Mouse (Mus musculus): Measurements from ENCODE around the gene Micu1. TPM values are rescaled to one million over a fixed set of nuclear protein-coding genes. Genes with fewer than 3 reads are reported as not detected.
A peak's percentile ranks its signal among the peaks of the same experiment; 100 is the strongest.

The Micu1 gene
- polyA plus RNA-seq, 1 experiment, result 57.5 TPM

GRCm38 (mm10) chr10:59800826-59801501 is 98.7 kb downstream of the Micu1 start:
- Histone ChIP-seq H3K4me1 (replicated peaks; ENCODE audit: control insufficient read depth, insufficient read depth, low read length) (peaks cover 7% of the 10 kb centered on the region; the same call in 1 of the 2 replicates), H3K4me3 (ENCODE audit: control insufficient read depth, insufficient read depth, low read length) (no peak overlapping the region), H3K27me3 (ENCODE audit: control insufficient read depth, insufficient read depth, low read length) (no peaks in the 10 kb centered on the region), H3K36me3 (ENCODE audit: control insufficient read depth, insufficient read depth, low read length) (no peaks in the 10 kb centered on the region; the same call in 1 of the 2 replicates), H3K27ac (ENCODE audit: control insufficient read depth, insufficient read depth, low read length) (no peak overlapping the region)
- no peak for DNase-seq
- 89% methylated on average over 12 of the region's 12 CpGs for WGBS
- TF ChIP-seq POLR2A (IDR thresholded peaks at IDR 0.05; ENCODE audit: control insufficient read depth, extremely low read depth, insufficient read depth, low read length, poor library complexity), result no peak
- TF ChIP-seq CTCF (IDR thresholded peaks at IDR 0.05; ENCODE audit: borderline replicate concordance, control insufficient read depth, extremely low read depth, insufficient read depth, low read length, poor library complexity), result no peak

GRCm38 (mm10) chr10:59808677-59809076 is 106.4 kb downstream of the Micu1 start:
- no peaks in the 10 kb centered on the region for H3K27me3 ChIP-seq (ENCODE audit: control insufficient read depth, insufficient read depth, low read length)
- 95% methylated on average over 4 of the region's 4 CpGs for WGBS
- no peak overlapping the region for H3K27ac ChIP-seq (ENCODE audit: control insufficient read depth, insufficient read depth, low read length)
- no peaks in the 10 kb centered on the region; the same call in 1 of the 2 replicates for H3K36me3 ChIP-seq (ENCODE audit: control insufficient read depth, insufficient read depth, low read length)
- DNase-seq, result no peak
- H3K4me3 ChIP-seq (ENCODE audit: control insufficient read depth, insufficient read depth, low read length), result no peak overlapping the region
- no peaks in the 10 kb centered on the region for H3K4me1 ChIP-seq (replicated peaks; ENCODE audit: control insufficient read depth, insufficient read depth, low read length)
- TF ChIP-seq CTCF (IDR thresholded peaks at IDR 0.05; ENCODE audit: borderline replicate concordance, control insufficient read depth, extremely low read depth, insufficient read depth, low read length, poor library complexity) (no peak), POLR2A (IDR thresholded peaks at IDR 0.05; ENCODE audit: control insufficient read depth, extremely low read depth, insufficient read depth, low read length, poor library complexity) (no peak)

- Histone ChIP-seq H3K36me3 (ENCODE audit: control insufficient read depth, insufficient read depth, low read length) (no peaks in the 10 kb centered on the region), H3K4me3 (ENCODE audit: control insufficient read depth, insufficient read depth, low read length) (no peak overlapping the region), H3K27ac (ENCODE audit: control insufficient read depth, insufficient read depth, low read length) (no peak overlapping the region), H3K4me1 (replicated peaks; ENCODE audit: control insufficient read depth, insufficient read depth, low read length) (no peaks in the 10 kb centered on the region), H3K27me3 (ENCODE audit: control insufficient read depth, insufficient read depth, low read length) (no peaks in the 10 kb centered on the region)
- DNase-seq, result no peak
- WGBS, result 92% methylated on average over 4 of the region's 4 CpGs
- TF ChIP-seq CTCF (IDR thresholded peaks at IDR 0.05; ENCODE audit: borderline replicate concordance, control insufficient read depth, extremely low read depth, insufficient read depth, low read length, poor library complexity) (no peak), POLR2A (IDR thresholded peaks at IDR 0.05; ENCODE audit: control insufficient read depth, extremely low read depth, insufficient read depth, low read length, poor library complexity) (no peak)
These were observed 107.8 kb downstream of the Micu1 start for GRCm38 (mm10) chr10:59809991-59810574.

GRCm38 (mm10) chr10:59812939-59813338 is 110.7 kb downstream of the Micu1 start:
- Histone ChIP-seq H3K36me3 (ENCODE audit: control insufficient read depth, insufficient read depth, low read length) (no peaks in the 10 kb centered on the region), H3K4me1 (replicated peaks; ENCODE audit: control insufficient read depth, insufficient read depth, low read length) (no peaks in the 10 kb centered on the region), H3K4me3 (ENCODE audit: control insufficient read depth, insufficient read depth, low read length) (no peak overlapping the region), H3K27ac (ENCODE audit: control insufficient read depth, insufficient read depth, low read length) (no peak overlapping the region), H3K27me3 (ENCODE audit: control insufficient read depth, insufficient read depth, low read length) (no peaks in the 10 kb centered on the region)
- WGBS, result 74% methylated on average over 13 of the region's 13 CpGs
- no peak for DNase-seq
- no peak for TF ChIP-seq POLR2A (IDR thresholded peaks at IDR 0.05; ENCODE audit: control insufficient read depth, extremely low read depth, insufficient read depth, low read length, poor library complexity)
- TF ChIP-seq CTCF (IDR thresholded peaks at IDR 0.05; ENCODE audit: borderline replicate concordance, control insufficient read depth, extremely low read depth, insufficient read depth, low read length, poor library complexity), result no peak

GRCm38 (mm10) chr10:59813759-59814158 is 111.5 kb downstream of the Micu1 start:
- 98% methylated on average over 9 of the region's 9 CpGs for WGBS
- no peak overlapping the region for H3K27ac ChIP-seq (ENCODE audit: control insufficient read depth, insufficient read depth, low read length)
- no peaks in the 10 kb centered on the region for H3K27me3 ChIP-seq (ENCODE audit: control insufficient read depth, insufficient read depth, low read length)
- H3K4me3 ChIP-seq (ENCODE audit: control insufficient read depth, insufficient read depth, low read length), result no peak overlapping the region
- no peak for TF ChIP-seq POLR2A (IDR thresholded peaks at IDR 0.05; ENCODE audit: control insufficient read depth, extremely low read depth, insufficient read depth, low read length, poor library complexity)
- no peak for TF ChIP-seq CTCF (IDR thresholded peaks at IDR 0.05; ENCODE audit: borderline replicate concordance, control insufficient read depth, extremely low read depth, insufficient read depth, low read length, poor library complexity)
- no peaks in the 10 kb centered on the region for H3K4me1 ChIP-seq (replicated peaks; ENCODE audit: control insufficient read depth, insufficient read depth, low read length)
- DNase-seq, result no peak
- H3K36me3 ChIP-seq (ENCODE audit: control insufficient read depth, insufficient read depth, low read length), result no peaks in the 10 kb centered on the region

GRCm38 (mm10) chr10:59814505-59815155 is 112.4 kb downstream of the Micu1 start:
- peak; percentile 34 for DNase-seq
- H3K4me3 ChIP-seq (ENCODE audit: control insufficient read depth, insufficient read depth, low read length), result no peak overlapping the region
- 85% methylated on average over 7 of the region's 7 CpGs for WGBS
- H3K36me3 ChIP-seq (ENCODE audit: control insufficient read depth, insufficient read depth, low read length), result no peaks in the 10 kb centered on the region
- no peak for TF ChIP-seq POLR2A (IDR thresholded peaks at IDR 0.05; ENCODE audit: control insufficient read depth, extremely low read depth, insufficient read depth, low read length, poor library complexity)
- TF ChIP-seq CTCF (IDR thresholded peaks at IDR 0.05; ENCODE audit: borderline replicate concordance, control insufficient read depth, extremely low read depth, insufficient read depth, low read length, poor library complexity), result peak; percentile 69; the same call in 1 of the 2 replicates
- no peaks in the 10 kb centered on the region for H3K27me3 ChIP-seq (ENCODE audit: control insufficient read depth, insufficient read depth, low read length)
- H3K4me1 ChIP-seq (replicated peaks; ENCODE audit: control insufficient read depth, insufficient read depth, low read length), result no peaks in the 10 kb centered on the region
- no peak overlapping the region for H3K27ac ChIP-seq (ENCODE audit: control insufficient read depth, insufficient read depth, low read length)

All from thymus, adult 2 months (tissue).